Mouse (Mus musculus) liver, embryonic 16.5 days (tissue): ENCODE data around the gene Olfr1134. TPM values are rescaled to one million over a fixed set of nuclear protein-coding genes. Genes with fewer than 3 reads are reported as not detected.
"Not testable (repeated sequence)": the region's sequence is repeated elsewhere in the genome, so short reads cannot be mapped to it uniquely, and the experiment has no call there.

Experiments used
- ATAC-seq: fragments of 200-750 bp; cut with Nextera tagmentation; 2 replicates; pipeline ENCODE4 v1.8.0; 2017; ENCODE audit warnings: low read depth, mild to moderate bottlenecking, moderate number of reproducible peaks, moderate library complexity
- H3K27ac ChIP-seq: fragments of 300-500 bp; sonication (generic); 2 replicates; pipeline ENCODE4 v1.5.1; 2014; ENCODE audit warnings: mild to moderate bottlenecking, low read length
- H3K27me3 ChIP-seq: fragments of 300-500 bp; sonication (generic); 2 replicates; pipeline ENCODE4 v1.6.1; 2014; ENCODE audit warnings: low read depth, low read length, mixed read lengths; ENCODE audit not compliant: control insufficient read depth, insufficient read depth
- H3K36me3 ChIP-seq: fragments of 300-500 bp; sonication (generic); 2 replicates; pipeline ENCODE4 v1.6.1; 2014; ENCODE audit warnings: mild to moderate bottlenecking; ENCODE audit not compliant: control insufficient read depth, insufficient read depth
- H3K4me1 ChIP-seq: fragments of 300-500 bp; sonication (generic); 2 replicates; pipeline ENCODE4 v1.6.1; 2014; ENCODE audit warnings: low read depth, low read length, mixed read lengths; ENCODE audit not compliant: control insufficient read depth
- H3K4me2 ChIP-seq: fragments of 300-500 bp; sonication (generic); 2 replicates; pipeline ENCODE4 v1.6.1; 2014; ENCODE audit warnings: low read depth, low read length, mixed read lengths
- H3K4me3 ChIP-seq: fragments of 300-500 bp; sonication (generic); 2 replicates; pipeline ENCODE4 v1.5.1; 2014; ENCODE audit warnings: low read depth, mild to moderate bottlenecking, low read length
- H3K9ac ChIP-seq: fragments of 300-500 bp; sonication (generic); 2 replicates; pipeline ENCODE4 v1.6.1; 2014; ENCODE audit warnings: low read depth, low read length
- H3K9me3 ChIP-seq: fragments of 300-500 bp; sonication (generic); replicated peaks from 2 replicates; pipeline ENCODE4 v1.6.1; 2016; ENCODE audit warnings: low read length; ENCODE audit not compliant: control insufficient read depth
- WGBS: fragments of 180-500 bp; shearing (Covaris S2); extraction: QIAGEN DNeasy Blood & Tissue Kit; methylation state at CpG from one replicate; pipeline ENCODE4 v1.1.7; 2014; ENCODE audit not compliant: insufficient replicate concordance; 5-methylcytosine and 5-hydroxymethylcytosine counted together
- polyA plus RNA-seq: library from polyadenylated mRNA; unstranded; fragments of >200 nt; fragmentation: Nextera tagmentation; extraction: Ambion mirVana; gene quantifications from 2 replicates; pipeline ENCODE4 v1.2.1, GENCODE M21; 2015

Gene Olfr1134
- not detected in 2 replicates for polyA plus RNA-seq

- H3K4me1 ChIP-seq, result no peaks in the 10 kb centered on the region
- no peak for ATAC-seq
- H3K4me3 ChIP-seq, result no peak within 1 kb of the TSS
- H3K27me3 ChIP-seq, result no peaks in the 10 kb centered on the region
- 60% methylated on average over 2 of the region's 2 CpGs for WGBS
- no peak within 1 kb of the TSS for H3K27ac ChIP-seq
- H3K36me3 ChIP-seq, result no peaks in the 10 kb centered on the region
- no peak within 1 kb of the TSS for H3K9ac ChIP-seq
- H3K4me2 ChIP-seq, result no peak within 1 kb of the TSS
- H3K9me3 ChIP-seq, result no peaks in the 10 kb centered on the region
These were observed at the start of gene Olfr1134 for GRCm38 (mm10) chr2:87658360-87658759. Olfr1134 (minus strand) TSS chr2:87658460.

GRCm38 (mm10) chr2:87693847-87694246 lies 35.6 kb upstream of the Olfr1134 start, which contains the start of gene Olfr1136:
Olfr1136 (minus strand) TSS chr2:87693947.
- no peaks in the 10 kb centered on the region for H3K27me3 ChIP-seq
- H3K36me3 ChIP-seq, result no peaks in the 10 kb centered on the region
- H3K9me3 ChIP-seq, result no peaks in the 10 kb centered on the region
- ATAC-seq, result no peak
- no peak within 1 kb of the TSS for H3K27ac ChIP-seq
- H3K4me1 ChIP-seq, result no peaks in the 10 kb centered on the region
- no peak within 1 kb of the TSS for H3K4me2 ChIP-seq
- H3K9ac ChIP-seq, result no peak within 1 kb of the TSS
- no peak within 1 kb of the TSS for H3K4me3 ChIP-seq

GRCm38 (mm10) chr2:87673564-87673963 lies 15.3 kb upstream of the Olfr1134 start, which contains the start of gene Olfr1135:
Olfr1135 (minus strand) TSS chr2:87673664.
- H3K27ac ChIP-seq, result no peak within 1 kb of the TSS
- H3K4me1 ChIP-seq, result no peaks in the 10 kb centered on the region
- no peak within 1 kb of the TSS for H3K4me2 ChIP-seq
- no peak within 1 kb of the TSS for H3K4me3 ChIP-seq
- H3K9ac ChIP-seq, result no peak within 1 kb of the TSS
- H3K27me3 ChIP-seq, result no peaks in the 10 kb centered on the region
- no peaks in the 10 kb centered on the region for H3K9me3 ChIP-seq
- no peaks in the 10 kb centered on the region for H3K36me3 ChIP-seq
- no peak for ATAC-seq
- WGBS, result 0% methylated on average over 1 of the region's 1 CpGs

GRCm38 (mm10) chr2:87647274-87647673 lies 11.0 kb downstream of the Olfr1134 start, which contains the start of gene Olfr1133:
Olfr1133 (minus strand) TSS chr2:87647374.
- Histone ChIP-seq H3K9me3 (no peaks in the 10 kb centered on the region), H3K9ac (no peak within 1 kb of the TSS), H3K27me3 (no peaks in the 10 kb centered on the region), H3K4me2 (no peak within 1 kb of the TSS), H3K27ac (no peak within 1 kb of the TSS), H3K4me1 (no peaks in the 10 kb centered on the region), H3K36me3 (no peaks in the 10 kb centered on the region), H3K4me3 (no peak within 1 kb of the TSS)
- ATAC-seq, result no peak

- no peaks in the 10 kb centered on the region for H3K36me3 ChIP-seq
- no peak overlapping the region for H3K4me3 ChIP-seq
- no peaks in the 10 kb centered on the region for H3K27me3 ChIP-seq
- H3K4me1 ChIP-seq, result no peaks in the 10 kb centered on the region
- H3K27ac ChIP-seq, result no peak overlapping the region
- no peak overlapping the region for H3K9ac ChIP-seq
- no peaks in the 10 kb centered on the region for H3K9me3 ChIP-seq
- H3K4me2 ChIP-seq, result no peak overlapping the region
- ATAC-seq, result no peak
These were observed 15.8 kb downstream of the Olfr1134 start for GRCm38 (mm10) chr2:87642441-87642840.

- Histone ChIP-seq H3K36me3 (no peaks in the 10 kb centered on the region), H3K9ac (no peak within 1 kb of the TSS), H3K4me3 (no peak within 1 kb of the TSS), H3K4me1 (no peaks in the 10 kb centered on the region), H3K4me2 (no peak within 1 kb of the TSS), H3K27me3 (no peaks in the 10 kb centered on the region), H3K9me3 (no peaks in the 10 kb centered on the region), H3K27ac (no peak within 1 kb of the TSS)
- no peak for ATAC-seq
These were observed 20.8 kb downstream of the Olfr1134 start, which contains the start of gene Olfr1132 for GRCm38 (mm10) chr2:87637435-87637834. Olfr1132 (minus strand) TSS chr2:87637535.

GRCm38 (mm10) chr2:87626804-87627203 lies 31.5 kb downstream of the Olfr1134 start, which contains the start of gene Olfr1131:
Olfr1131 (plus strand) TSS chr2:87627104.
- Histone ChIP-seq H3K27me3 (no peaks in the 10 kb centered on the region), H3K4me1 (no peaks in the 10 kb centered on the region), H3K4me3 (no peak within 1 kb of the TSS), H3K9me3 (no peaks in the 10 kb centered on the region), H3K9ac (no peak within 1 kb of the TSS), H3K36me3 (no peaks in the 10 kb centered on the region), H3K27ac (no peak within 1 kb of the TSS), H3K4me2 (no peak within 1 kb of the TSS)
- ATAC-seq, result no peak
- 46% methylated on average over 3 of the region's 3 CpGs for WGBS

- H3K4me2 ChIP-seq, H3K9ac ChIP-seq, H3K27me3 ChIP-seq, H3K4me3 ChIP-seq, H3K9me3 ChIP-seq, H3K36me3 ChIP-seq, H3K27ac ChIP-seq, H3K4me1 ChIP-seq, ATAC-seq: not testable (repeated sequence)
These were observed 52.3 kb downstream of the Olfr1134 start, which contains the start of gene Olfr1130 for GRCm38 (mm10) chr2:87605912-87606311. Olfr1130 (plus strand) TSS chr2:87606212.
